Mouse (Mus musculus): ENCODE measurements around the gene Smbd1.

- TF ChIP-seq CTCF (IDR thresholded peaks at IDR 0.05; ENCODE audit: borderline replicate concordance, extremely low read depth, insufficient read depth, insufficient read length): no peak
- no peak for TF ChIP-seq POLR2A (IDR thresholded peaks at IDR 0.05; ENCODE audit: borderline replicate concordance, extremely low read depth, insufficient read depth, insufficient read length, poor library complexity, severe bottlenecking)
Measured at GRCm38 (mm10) chr16:32854050-32854571, 43.8 kb upstream of the Smbd1 start.
